Mouse (Mus musculus): ENCODE data around the gene Cep128. TPM values are rescaled to one million over a fixed set of nuclear protein-coding genes. Genes with fewer than 3 reads are reported as not detected.
"Not testable (repeated sequence)": the region's sequence is repeated elsewhere in the genome, so short reads cannot be mapped to it uniquely, and the experiment has no call there.

The Cep128 gene
- polyA plus RNA-seq, 1 experiment from 2014 or later: 6.4 TPM

DNA sequence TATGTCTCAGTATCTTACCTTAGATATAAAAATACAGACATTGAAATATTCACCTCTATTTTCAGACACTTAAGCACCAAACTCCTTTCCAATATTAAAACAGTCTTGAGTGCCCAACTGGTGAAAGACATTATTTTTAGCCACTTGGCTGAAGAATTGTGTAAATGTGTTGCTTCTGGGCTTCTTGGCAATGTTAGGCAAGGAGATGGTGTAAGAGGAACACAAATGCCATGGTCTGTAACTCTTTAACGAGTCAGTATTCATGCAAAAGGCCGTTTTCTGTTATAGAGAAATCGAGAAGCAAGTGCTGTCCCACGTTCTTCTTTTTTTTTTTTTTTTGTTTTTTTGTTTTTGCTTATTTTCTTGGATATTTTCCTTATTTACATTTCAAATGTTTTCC is 26.1 kb upstream of the Cep128 start:
- Histone ChIP-seq H3K4me2 (ENCODE audit: low read length) (no peak overlapping the region), H3K27ac (ENCODE audit: low read length) (no peak overlapping the region), H3K27me3 (replicated peaks; ENCODE audit: control insufficient read depth, insufficient read depth, low read length) (no peaks in the 10 kb centered on the region), H3K9me3 (ENCODE audit: control insufficient read depth, low read length) (no peaks in the 10 kb centered on the region), H3K9ac (replicated peaks; ENCODE audit: low read depth, low read length) (no peak overlapping the region), H3K36me3 (ENCODE audit: control insufficient read depth, insufficient read depth) (no peaks in the 10 kb centered on the region), H3K4me1 (replicated peaks; ENCODE audit: control insufficient read depth, insufficient read depth, low read length) (peaks cover 19% of the 10 kb centered on the region), H3K4me3 (replicated peaks; ENCODE audit: low read length) (no peak overlapping the region)
- ATAC-seq: no peak
- WGBS: 49% methylated on average over 4 of the region's 4 CpGs

DNA sequence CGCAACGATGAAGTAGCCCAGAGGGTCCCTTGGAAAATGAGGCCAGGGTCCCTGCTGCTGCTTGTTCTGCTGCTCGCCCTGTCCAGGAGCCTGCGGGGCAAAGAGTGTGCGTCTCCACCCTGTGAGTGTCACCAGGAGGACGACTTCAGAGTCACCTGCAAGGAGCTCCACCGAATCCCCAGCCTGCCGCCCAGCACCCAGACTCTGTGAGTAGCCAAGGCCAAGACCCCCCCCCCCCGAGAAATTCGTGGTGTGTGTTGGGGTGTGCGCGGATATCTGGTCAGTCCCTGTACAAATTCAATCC is 16.8 kb upstream of the Cep128 start:
- Histone ChIP-seq H3K27me3 (replicated peaks; ENCODE audit: control insufficient read depth, insufficient read depth, low read length) (no peaks in the 10 kb centered on the region), H3K36me3 (ENCODE audit: control insufficient read depth, insufficient read depth) (no peaks in the 10 kb centered on the region), H3K9ac (replicated peaks; ENCODE audit: low read depth, low read length) (peak overlapping the region; percentile 60), H3K9me3 (ENCODE audit: control insufficient read depth, low read length) (no peaks in the 10 kb centered on the region), H3K4me3 (replicated peaks; ENCODE audit: low read length) (peak overlapping the region; percentile 54), H3K4me2 (ENCODE audit: low read length) (peak overlapping the region; percentile 86), H3K4me1 (replicated peaks; ENCODE audit: control insufficient read depth, insufficient read depth, low read length) (peaks cover 8% of the 10 kb centered on the region), H3K27ac (ENCODE audit: low read length) (no peak overlapping the region)
- ATAC-seq: no peak; the same call in 1 of the 2 replicates
- 7% methylated on average over 12 of the region's 12 CpGs for WGBS

DNA sequence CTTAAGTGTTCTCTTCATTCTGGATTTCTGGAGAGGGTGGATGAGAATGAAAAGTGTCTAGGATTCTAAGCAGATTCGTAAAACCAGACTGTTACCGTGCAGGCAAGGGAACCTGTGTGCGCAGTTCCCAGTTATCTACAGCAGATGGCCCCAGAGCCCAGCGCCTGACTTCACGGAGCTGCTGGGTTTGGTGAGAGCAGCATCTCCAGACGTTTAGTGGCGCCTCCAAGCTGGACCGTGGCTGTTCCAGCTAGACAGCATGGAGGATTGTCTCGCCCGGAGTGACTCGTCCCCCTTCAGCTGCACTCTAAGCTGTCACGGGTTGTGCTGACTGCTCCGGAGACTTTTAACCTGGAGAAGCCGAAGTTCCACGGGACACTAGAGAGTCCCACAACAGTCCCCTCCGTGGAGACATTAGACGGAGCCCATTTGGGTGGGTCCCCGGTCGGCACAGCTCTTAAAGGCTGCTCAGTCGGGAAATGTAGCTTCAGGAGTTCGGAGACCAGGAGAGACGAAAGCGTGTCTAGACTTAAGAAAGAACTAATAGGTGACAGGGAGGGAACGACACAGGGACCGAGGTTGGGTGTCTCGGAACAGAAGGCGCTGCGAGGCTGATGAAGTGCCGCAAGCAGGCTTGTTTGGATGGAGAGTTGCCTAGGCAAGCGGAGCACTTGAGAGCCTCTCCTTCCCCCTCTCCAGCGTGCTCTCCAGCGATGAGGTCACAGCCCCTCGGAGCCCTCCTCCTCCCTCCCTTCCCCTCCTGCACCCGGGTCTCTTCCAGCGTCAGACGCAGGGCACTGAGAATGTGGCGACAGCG is 16.2 kb upstream of the Cep128 start:
- Histone ChIP-seq H3K27ac (ENCODE audit: low read length) (no peak overlapping the region), H3K4me3 (replicated peaks; ENCODE audit: low read length) (peak overlapping the region; percentile 54), H3K27me3 (replicated peaks; ENCODE audit: control insufficient read depth, insufficient read depth, low read length) (no peaks in the 10 kb centered on the region), H3K9ac (replicated peaks; ENCODE audit: low read depth, low read length) (peak overlapping the region; percentile 60), H3K4me2 (ENCODE audit: low read length) (peak overlapping the region; percentile 86), H3K4me1 (replicated peaks; ENCODE audit: control insufficient read depth, insufficient read depth, low read length) (peaks cover 8% of the 10 kb centered on the region), H3K36me3 (ENCODE audit: control insufficient read depth, insufficient read depth) (no peaks in the 10 kb centered on the region), H3K9me3 (ENCODE audit: control insufficient read depth, low read length) (no peaks in the 10 kb centered on the region)
- peak; percentile 96 for ATAC-seq
- under 1% methylated on average over 38 of the region's 38 CpGs for WGBS

DNA sequence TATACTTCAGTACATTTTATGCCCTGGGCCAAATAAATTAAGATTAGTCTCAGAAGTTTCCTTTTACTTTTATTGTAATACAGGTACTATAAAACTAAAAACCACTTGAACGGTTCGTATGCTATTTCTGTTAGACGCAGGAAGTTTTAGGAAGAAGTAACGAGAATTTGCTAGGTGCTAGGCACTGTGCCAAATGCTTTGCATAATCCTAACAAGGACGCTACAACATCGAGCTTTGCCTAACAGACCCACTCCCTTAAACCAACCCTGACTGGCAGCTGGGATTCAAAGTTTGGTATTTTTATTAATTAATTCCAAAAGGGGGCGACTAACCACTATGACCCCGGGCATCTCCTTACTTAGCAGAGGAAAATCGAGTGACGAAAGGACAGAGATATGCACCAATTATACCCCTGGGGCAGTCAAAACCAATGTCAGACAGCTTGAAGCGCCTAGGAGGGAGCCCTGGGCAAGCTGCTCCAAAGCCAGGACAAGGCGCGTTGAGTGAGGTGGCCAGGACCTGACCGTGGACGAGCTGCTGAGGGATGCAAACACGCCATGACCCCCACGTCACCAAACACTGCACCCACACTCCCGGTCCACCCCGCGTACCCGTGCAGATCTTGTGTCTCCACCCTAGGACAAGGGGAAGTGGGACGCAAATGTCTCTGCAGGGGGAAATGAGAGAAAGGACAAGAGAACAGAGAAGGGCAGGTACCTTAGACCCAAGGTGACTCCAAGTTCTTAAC is 519 bp downstream of the Cep128 start:
- ATAC-seq: peak; percentile 39
- Histone ChIP-seq H3K27me3 (replicated peaks; ENCODE audit: control insufficient read depth, insufficient read depth, low read length) (no peaks in the 10 kb centered on the region), H3K4me1 (replicated peaks; ENCODE audit: control insufficient read depth, insufficient read depth, low read length) (peaks cover 5% of the 10 kb centered on the region), H3K9ac (replicated peaks; ENCODE audit: low read depth, low read length) (peak overlapping the region; percentile 30), H3K4me2 (ENCODE audit: low read length) (peak overlapping the region; percentile 89), H3K9me3 (ENCODE audit: control insufficient read depth, low read length) (no peaks in the 10 kb centered on the region), H3K36me3 (ENCODE audit: control insufficient read depth, insufficient read depth) (no peaks in the 10 kb centered on the region), H3K27ac (ENCODE audit: low read length) (no peak overlapping the region), H3K4me3 (replicated peaks; ENCODE audit: low read length) (peak overlapping the region; percentile 60)
- 1% methylated on average over 22 of the region's 22 CpGs for WGBS

DNA sequence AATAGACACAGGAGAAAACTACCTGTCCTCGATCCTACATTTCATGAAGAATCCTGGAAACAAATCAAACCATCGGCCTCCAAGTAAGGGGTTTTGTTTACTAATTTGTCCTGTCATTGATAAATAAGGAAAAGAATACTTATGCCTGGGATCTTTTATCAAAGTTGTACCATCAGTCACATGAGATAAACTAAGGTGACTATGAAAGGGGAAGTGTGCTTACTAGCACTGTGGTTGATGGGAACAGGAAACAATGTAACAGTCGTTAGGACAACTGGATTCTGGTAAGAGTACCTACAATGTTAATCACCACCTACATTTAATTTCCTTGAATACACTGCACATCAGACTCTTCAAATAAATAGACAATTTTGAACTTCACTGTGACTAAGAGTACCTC is 15.0 kb downstream of the Cep128 start:
- ATAC-seq: no peak
- Histone ChIP-seq H3K36me3 (ENCODE audit: control insufficient read depth, insufficient read depth) (no peaks in the 10 kb centered on the region), H3K9ac (replicated peaks; ENCODE audit: low read depth, low read length) (no peak overlapping the region), H3K4me1 (replicated peaks; ENCODE audit: control insufficient read depth, insufficient read depth, low read length) (no peaks in the 10 kb centered on the region), H3K4me3 (replicated peaks; ENCODE audit: low read length) (no peak overlapping the region), H3K27ac (ENCODE audit: low read length) (no peak overlapping the region), H3K27me3 (replicated peaks; ENCODE audit: control insufficient read depth, insufficient read depth, low read length) (no peaks in the 10 kb centered on the region), H3K4me2 (ENCODE audit: low read length) (no peak overlapping the region), H3K9me3 (ENCODE audit: control insufficient read depth, low read length) (peaks cover 5% of the 10 kb centered on the region; the same call in 1 of the 2 replicates)
- 87% methylated on average over 3 of the region's 3 CpGs for WGBS

DNA sequence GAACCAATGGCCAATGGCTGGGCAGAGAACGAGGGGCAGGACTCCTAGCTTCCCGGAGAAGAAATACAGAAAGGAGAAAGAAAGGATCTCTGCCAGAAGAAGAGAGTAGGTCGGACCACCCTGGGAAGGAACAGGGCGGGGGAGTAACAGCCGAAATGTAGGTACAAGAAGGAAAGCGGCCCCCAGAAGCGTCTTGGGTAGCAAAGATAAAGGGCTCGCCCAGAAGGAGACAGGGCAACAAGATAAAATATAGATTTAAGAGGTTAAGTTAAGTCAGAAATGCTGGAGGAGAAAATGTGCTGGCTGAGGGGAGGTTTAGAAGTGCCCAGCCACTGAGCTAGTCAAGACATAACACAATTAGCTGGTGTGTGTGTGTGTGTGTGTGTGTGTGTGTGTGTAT is 30.4 kb downstream of the Cep128 start:
- no peaks in the 10 kb centered on the region for H3K27me3 ChIP-seq (replicated peaks; ENCODE audit: control insufficient read depth, insufficient read depth, low read length)
- H3K27ac ChIP-seq (ENCODE audit: low read length): no peak overlapping the region
- H3K9ac ChIP-seq (replicated peaks; ENCODE audit: low read depth, low read length): no peak overlapping the region
- H3K9me3 ChIP-seq (ENCODE audit: control insufficient read depth, low read length): no peaks in the 10 kb centered on the region
- H3K4me2 ChIP-seq (ENCODE audit: low read length): no peak overlapping the region
- WGBS: 73% methylated on average over 8 of the region's 8 CpGs
- H3K4me3 ChIP-seq (replicated peaks; ENCODE audit: low read length): no peak overlapping the region
- ATAC-seq: no peak
- H3K4me1 ChIP-seq (replicated peaks; ENCODE audit: control insufficient read depth, insufficient read depth, low read length): no peaks in the 10 kb centered on the region
- no peaks in the 10 kb centered on the region for H3K36me3 ChIP-seq (ENCODE audit: control insufficient read depth, insufficient read depth)

DNA sequence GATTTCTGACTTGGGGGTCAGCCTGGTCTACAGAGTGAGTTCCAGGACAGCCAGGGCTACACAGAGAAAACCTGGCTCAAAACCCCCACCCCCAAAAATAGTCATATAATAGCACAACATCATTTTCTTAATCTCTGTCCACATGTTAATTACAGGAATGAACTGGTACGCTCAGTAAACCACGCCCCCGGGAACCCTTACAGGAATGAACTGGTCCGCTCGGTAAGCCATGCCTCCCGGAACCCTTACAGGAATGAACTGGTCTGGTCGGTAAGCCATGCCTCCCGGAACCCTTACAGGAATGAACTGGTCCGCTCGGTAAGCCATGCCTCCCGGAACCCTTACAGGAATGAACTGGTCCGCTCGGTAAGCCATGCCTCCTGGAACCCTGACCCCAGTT is 45.6 kb downstream of the Cep128 start:
- 97% methylated on average over 13 of the region's 13 CpGs for WGBS
- not testable (repeated sequence) for ATAC-seq; H3K9ac ChIP-seq (replicated peaks; ENCODE audit: low read depth, low read length)

DNA sequence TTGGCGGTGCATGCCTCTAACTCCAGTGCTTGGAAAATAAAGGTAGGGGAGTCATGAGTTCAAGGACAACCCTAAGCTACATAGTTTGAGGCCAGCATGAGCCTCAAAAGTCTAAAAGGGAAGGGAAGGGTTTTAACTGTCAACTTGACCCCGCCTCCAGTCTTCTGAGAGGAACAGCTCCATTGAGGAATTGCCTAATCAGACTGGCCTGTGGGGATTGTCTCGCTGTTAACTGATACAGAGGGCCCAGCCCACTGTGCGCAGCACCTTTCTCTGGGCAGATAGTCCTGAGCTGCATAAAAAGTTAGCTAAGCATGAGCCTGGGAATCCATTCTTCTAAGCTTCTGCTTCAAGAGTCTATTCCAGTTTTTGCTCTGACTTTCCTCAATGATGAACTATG is 56.7 kb downstream of the Cep128 start:
- no peaks in the 10 kb centered on the region for H3K4me1 ChIP-seq (replicated peaks; ENCODE audit: control insufficient read depth, insufficient read depth, low read length)
- H3K4me3 ChIP-seq (replicated peaks; ENCODE audit: low read length): no peak overlapping the region
- no peaks in the 10 kb centered on the region for H3K36me3 ChIP-seq (ENCODE audit: control insufficient read depth, insufficient read depth)
- H3K4me2 ChIP-seq (ENCODE audit: low read length): no peak overlapping the region
- H3K9me3 ChIP-seq (ENCODE audit: control insufficient read depth, low read length): no peaks in the 10 kb centered on the region
- H3K27ac ChIP-seq (ENCODE audit: low read length): no peak overlapping the region
- no peak overlapping the region for H3K9ac ChIP-seq (replicated peaks; ENCODE audit: low read depth, low read length)
- H3K27me3 ChIP-seq (replicated peaks; ENCODE audit: control insufficient read depth, insufficient read depth, low read length): no peaks in the 10 kb centered on the region
- ATAC-seq: no peak
- 77% methylated on average over 4 of the region's 4 CpGs for WGBS

More for the DNA sequence above, 45.6 kb downstream of the Cep128 start:
- H3K9me3 ChIP-seq (ENCODE audit: control insufficient read depth, low read length); H3K4me2 ChIP-seq (ENCODE audit: low read length); H3K4me1 ChIP-seq (replicated peaks; ENCODE audit: control insufficient read depth, insufficient read depth, low read length); H3K36me3 ChIP-seq (ENCODE audit: control insufficient read depth, insufficient read depth); H3K27ac ChIP-seq (ENCODE audit: low read length); H3K4me3 ChIP-seq (replicated peaks; ENCODE audit: low read length); H3K27me3 ChIP-seq (replicated peaks; ENCODE audit: control insufficient read depth, insufficient read depth, low read length): not testable (repeated sequence)

DNA sequence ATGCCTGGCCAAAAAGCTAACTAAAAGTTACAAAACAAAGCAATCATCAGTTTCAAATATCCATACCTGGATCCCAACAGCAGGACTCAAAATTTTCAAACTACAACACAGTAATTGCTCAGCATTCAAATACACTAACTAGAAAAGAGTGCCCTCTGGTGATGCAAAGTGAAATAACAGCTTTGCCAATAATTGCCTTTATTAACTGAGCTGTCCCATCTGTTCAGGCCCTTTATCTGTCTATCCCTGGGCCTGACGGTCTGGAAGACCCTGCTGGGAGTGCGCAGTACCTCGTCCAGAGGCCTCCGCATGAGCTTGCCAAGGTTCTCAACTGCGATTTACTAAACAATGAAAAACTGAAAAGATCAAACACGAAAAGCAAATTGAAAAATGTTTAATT is 58.1 kb downstream of the Cep128 start:
- Histone ChIP-seq H3K9me3 (ENCODE audit: control insufficient read depth, low read length) (no peaks in the 10 kb centered on the region), H3K9ac (replicated peaks; ENCODE audit: low read depth, low read length) (no peak overlapping the region), H3K27me3 (replicated peaks; ENCODE audit: control insufficient read depth, insufficient read depth, low read length) (no peaks in the 10 kb centered on the region), H3K36me3 (ENCODE audit: control insufficient read depth, insufficient read depth) (no peaks in the 10 kb centered on the region), H3K27ac (ENCODE audit: low read length) (no peak overlapping the region), H3K4me3 (replicated peaks; ENCODE audit: low read length) (no peak overlapping the region), H3K4me2 (ENCODE audit: low read length) (no peak overlapping the region), H3K4me1 (replicated peaks; ENCODE audit: control insufficient read depth, insufficient read depth, low read length) (no peaks in the 10 kb centered on the region)
- ATAC-seq: peak; percentile 88
- WGBS: 30% methylated on average over 6 of the region's 6 CpGs

All from forebrain, embryonic 16.5 days (tissue).